Mouse (Mus musculus) cerebellum, adult 2 months (tissue): ENCODE results near the gene Vav2.

Experiments
- CTCF ChIP-seq: fragments of 200-500 bp; IDR thresholded peaks from 2 replicates; pipeline ENCODE4 v1.5.1; 2011; ENCODE audit warnings: low read depth, mild to moderate bottlenecking, control low read depth, low read length, moderate library complexity, borderline replicate concordance; ENCODE audit not compliant: insufficient read depth
- POLR2A ChIP-seq: fragments of 200-500 bp; IDR thresholded peaks from 2 replicates; pipeline ENCODE4 v1.6.1; 2011; ENCODE audit warnings: low read length, control low read depth, borderline replicate concordance; ENCODE audit not compliant: insufficient read depth

GRCm38 (mm10) chr2:27426855-27427457 is at the start of gene Vav2:
- TF ChIP-seq CTCF (no peak), POLR2A (no peak)
